Mouse (Mus musculus): ENCODE data around the gene Gm17428. TPM values are rescaled to one million over a fixed set of nuclear protein-coding genes. Genes with fewer than 3 reads are reported as not detected.

The Gm17428 gene
- polyA plus RNA-seq, 1 experiment from 2014 or later = not detected

DNA sequence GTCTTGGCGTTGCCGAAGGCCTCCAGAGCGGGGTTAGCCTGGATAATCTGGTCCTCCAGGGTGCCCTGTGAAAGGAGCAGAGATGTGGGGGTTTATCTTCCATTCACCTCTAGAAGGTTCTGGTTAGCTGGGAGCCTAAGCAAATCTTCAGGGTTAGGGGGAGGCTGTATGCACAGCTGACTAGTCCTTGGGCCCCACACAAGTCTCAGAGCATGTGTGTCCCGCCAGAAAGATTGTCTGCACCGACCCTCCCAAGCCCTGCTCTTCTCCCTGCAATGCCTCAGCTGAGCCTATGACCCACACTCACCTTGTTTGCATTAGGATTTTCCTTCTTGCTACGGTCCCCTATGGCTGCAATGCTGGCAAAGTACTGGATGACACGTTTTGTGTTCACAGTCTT lies 14.0 kb upstream of the Gm17428 start:
- DNase-seq (ENCODE audit: low spot score) (no peak), ATAC-seq (ENCODE audit: low FRiP score, low TSS enrichment) (no peak)
- no peaks in the 10 kb centered on the region for H3K36me3 ChIP-seq (ENCODE audit: control insufficient read depth, insufficient read depth, low read length)
- H3K4me1 ChIP-seq (replicated peaks; ENCODE audit: control insufficient read depth, insufficient read depth) = no peaks in the 10 kb centered on the region
- WGBS = 58% methylated on average over 7 of the region's 7 CpGs
- TF ChIP-seq EP300 (optimal IDR thresholded peaks at IDR 0.05) (no peak), CTCF (IDR thresholded peaks at IDR 0.05; ENCODE audit: low read depth) (no peak)
- no peak overlapping the region for H3K27ac ChIP-seq (replicated peaks)
- no peak overlapping the region for H3K9ac ChIP-seq (ENCODE audit: low read length)
- H3K9me3 ChIP-seq (ENCODE audit: control insufficient read depth, low read length) = no peaks in the 10 kb centered on the region
- H3K4me3 ChIP-seq (ENCODE audit: low read depth, low read length) = no peak overlapping the region
- H3K27me3 ChIP-seq (ENCODE audit: control insufficient read depth, insufficient read depth, low read length) = no peaks in the 10 kb centered on the region
- H3K4me2 ChIP-seq (replicated peaks; ENCODE audit: low read depth) = no peak overlapping the region

GRCm38 (mm10) chr14:54963727-54964126 lies 13.0 kb upstream of the Gm17428 start:
- ATAC-seq (ENCODE audit: low FRiP score, low TSS enrichment) (no peak), DNase-seq (ENCODE audit: low spot score) (no peak)
- WGBS = 86% methylated on average over 11 of the region's 11 CpGs
- H3K36me3 ChIP-seq (ENCODE audit: control insufficient read depth, insufficient read depth, low read length) = no peaks in the 10 kb centered on the region
- no peak overlapping the region for H3K4me3 ChIP-seq (ENCODE audit: low read depth, low read length)
- H3K27me3 ChIP-seq (ENCODE audit: control insufficient read depth, insufficient read depth, low read length) = no peaks in the 10 kb centered on the region
- H3K27ac ChIP-seq (replicated peaks) = no peak overlapping the region
- no peaks in the 10 kb centered on the region for H3K9me3 ChIP-seq (ENCODE audit: control insufficient read depth, low read length)
- H3K9ac ChIP-seq (ENCODE audit: low read length) = no peak overlapping the region
- no peaks in the 10 kb centered on the region for H3K4me1 ChIP-seq (replicated peaks; ENCODE audit: control insufficient read depth, insufficient read depth)
- no peak for TF ChIP-seq CTCF (IDR thresholded peaks at IDR 0.05; ENCODE audit: low read depth)
- TF ChIP-seq EP300 (optimal IDR thresholded peaks at IDR 0.05) = no peak
- H3K4me2 ChIP-seq (replicated peaks; ENCODE audit: low read depth) = no peak overlapping the region

DNA sequence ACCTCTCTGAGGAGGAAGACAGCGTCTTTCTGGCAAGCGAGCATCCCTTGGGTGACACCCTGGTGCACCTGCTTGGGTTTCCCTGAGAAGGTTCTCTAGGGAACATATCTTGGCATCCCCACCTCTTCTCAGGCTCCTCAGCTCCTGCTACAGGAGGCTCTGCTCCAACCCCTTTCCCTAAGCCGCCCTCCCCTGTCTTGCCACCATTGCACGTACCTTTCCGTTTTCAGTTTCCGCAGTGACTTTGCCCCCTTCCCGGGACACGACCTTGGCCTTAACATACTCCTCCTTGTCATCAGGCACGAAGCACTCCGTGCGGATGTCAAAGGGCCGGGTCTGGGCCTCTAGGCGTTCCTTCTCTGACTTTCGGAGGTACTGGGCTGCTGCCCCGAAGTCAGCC lies 11.7 kb upstream of the Gm17428 start:
- no peak overlapping the region for H3K27ac ChIP-seq (replicated peaks)
- 69% methylated on average over 15 of the region's 15 CpGs for WGBS
- H3K4me2 ChIP-seq (replicated peaks; ENCODE audit: low read depth) = no peak overlapping the region
- TF ChIP-seq CTCF (IDR thresholded peaks at IDR 0.05; ENCODE audit: low read depth) = no peak
- TF ChIP-seq EP300 (optimal IDR thresholded peaks at IDR 0.05) = no peak
- H3K27me3 ChIP-seq (ENCODE audit: control insufficient read depth, insufficient read depth, low read length) = no peaks in the 10 kb centered on the region
- no peaks in the 10 kb centered on the region for H3K36me3 ChIP-seq (ENCODE audit: control insufficient read depth, insufficient read depth, low read length)
- DNase-seq (ENCODE audit: low spot score) (no peak), ATAC-seq (ENCODE audit: low FRiP score, low TSS enrichment) (no peak)
- H3K4me1 ChIP-seq (replicated peaks; ENCODE audit: control insufficient read depth, insufficient read depth) = no peaks in the 10 kb centered on the region
- H3K9ac ChIP-seq (ENCODE audit: low read length) = no peak overlapping the region; the same call in 1 of the 2 replicates
- no peak overlapping the region for H3K4me3 ChIP-seq (ENCODE audit: low read depth, low read length)
- H3K9me3 ChIP-seq (ENCODE audit: control insufficient read depth, low read length) = no peaks in the 10 kb centered on the region

- Histone ChIP-seq H3K4me3 (ENCODE audit: low read depth, low read length) (no peak overlapping the region), H3K27me3 (ENCODE audit: control insufficient read depth, insufficient read depth, low read length) (no peaks in the 10 kb centered on the region), H3K9ac (ENCODE audit: low read length) (no peak overlapping the region), H3K4me2 (replicated peaks; ENCODE audit: low read depth) (no peak overlapping the region), H3K4me1 (replicated peaks; ENCODE audit: control insufficient read depth, insufficient read depth) (no peaks in the 10 kb centered on the region), H3K27ac (replicated peaks) (no peak overlapping the region), H3K36me3 (ENCODE audit: control insufficient read depth, insufficient read depth, low read length) (no peaks in the 10 kb centered on the region), H3K9me3 (ENCODE audit: control insufficient read depth, low read length) (no peaks in the 10 kb centered on the region)
- TF ChIP-seq EP300 (optimal IDR thresholded peaks at IDR 0.05) = no peak
- no peak for TF ChIP-seq CTCF (IDR thresholded peaks at IDR 0.05; ENCODE audit: low read depth)
- ATAC-seq (ENCODE audit: low FRiP score, low TSS enrichment) (no peak), DNase-seq (ENCODE audit: low spot score) (no peak)
- 54% methylated on average over 6 of the region's 6 CpGs for WGBS
These were observed 11.1 kb upstream of the Gm17428 start for GRCm38 (mm10) chr14:54965631-54966030.

- WGBS = 63% methylated on average over 7 of the region's 7 CpGs
- DNase-seq (ENCODE audit: low spot score) = no peak
These were observed 10.3 kb upstream of the Gm17428 start, which contains the start of gene Myh6 for GRCm38 (mm10) chr14:54966320-54966977. TSS of gene Myh6 (minus strand) at chr14:54966927.

GRCm38 (mm10) chr14:54967874-54968273 lies 8.9 kb upstream of the Gm17428 start:
- 86% methylated on average over 3 of the region's 3 CpGs for WGBS
- ATAC-seq (ENCODE audit: low FRiP score, low TSS enrichment) (no peak), DNase-seq (ENCODE audit: low spot score) (no peak)

More at GRCm38 (mm10) chr14:54966320-54966977, 10.3 kb upstream of the Gm17428 start, which contains the start of gene Myh6:
- no peaks in the 10 kb centered on the region for H3K27me3 ChIP-seq (ENCODE audit: control insufficient read depth, insufficient read depth, low read length)
- H3K4me3 ChIP-seq (ENCODE audit: low read depth, low read length) = no peak within 1 kb of the TSS
- no peak within 1 kb of the TSS for H3K27ac ChIP-seq (replicated peaks)
- no peaks in the 10 kb centered on the region for H3K36me3 ChIP-seq (ENCODE audit: control insufficient read depth, insufficient read depth, low read length)
- ATAC-seq (ENCODE audit: low FRiP score, low TSS enrichment) = no peak
- no peak for TF ChIP-seq EP300 (optimal IDR thresholded peaks at IDR 0.05)
- H3K4me1 ChIP-seq (replicated peaks; ENCODE audit: control insufficient read depth, insufficient read depth) = no peaks in the 10 kb centered on the region
- no peaks in the 10 kb centered on the region for H3K9me3 ChIP-seq (ENCODE audit: control insufficient read depth, low read length)
- no peak within 1 kb of the TSS for H3K9ac ChIP-seq (ENCODE audit: low read length)
- H3K4me2 ChIP-seq (replicated peaks; ENCODE audit: low read depth) = no peak within 1 kb of the TSS

More at GRCm38 (mm10) chr14:54967874-54968273, 8.9 kb upstream of the Gm17428 start:
- Histone ChIP-seq H3K36me3 (ENCODE audit: control insufficient read depth, insufficient read depth, low read length) (no peaks in the 10 kb centered on the region), H3K27ac (replicated peaks) (no peak overlapping the region), H3K9me3 (ENCODE audit: control insufficient read depth, low read length) (no peaks in the 10 kb centered on the region), H3K4me2 (replicated peaks; ENCODE audit: low read depth) (no peak overlapping the region), H3K27me3 (ENCODE audit: control insufficient read depth, insufficient read depth, low read length) (no peaks in the 10 kb centered on the region), H3K4me1 (replicated peaks; ENCODE audit: control insufficient read depth, insufficient read depth) (no peaks in the 10 kb centered on the region), H3K4me3 (ENCODE audit: low read depth, low read length) (no peak overlapping the region), H3K9ac (ENCODE audit: low read length) (no peak overlapping the region)
- TF ChIP-seq CTCF (IDR thresholded peaks at IDR 0.05; ENCODE audit: low read depth) (no peak), EP300 (optimal IDR thresholded peaks at IDR 0.05) (no peak)
